Mouse (Mus musculus) heart, adult 18-20 months (tissue): Measurements from ENCODE around the gene Galk1. TPM values are rescaled to one million over a fixed set of nuclear protein-coding genes. Genes with fewer than 3 reads are reported as not detected.
A peak's percentile ranks its signal among the peaks of the same experiment; 100 is the strongest.

Experiments used
- DNase-seq, 2 experiments: peaks; one replicate each; pipeline ENCODE4 v3.0.0; 2021 to 2022; ENCODE audit warnings: mixed read lengths in 1 of 2
- long read RNA-seq, 2 experiments: library from polyadenylated mRNA; stranded (forward); transcript quantifications; one replicate each; pipeline ENCODE4 v2.0.0; 2021
- total RNA-seq, 2 experiments: library from RNA; stranded (reverse); gene quantifications; 2 replicates each; pipeline ENCODE4 v1.2.3; 2021

Gene Galk1
- total RNA-seq: 10 to 100 TPM; 14.1 to 15.0 TPM
- long read RNA-seq, experiment 1, transcript Galk1-201 (8 exons, 1,406 nt): major isoform, 23 of 26 reads
- long read RNA-seq, experiment 1, partial matches to known transcripts: 3 of 26 reads
- long read RNA-seq, experiment 1, other reads (novel, unspliced or antisense): 0 of 26 reads
- long read RNA-seq, experiment 2, transcript Galk1-201 (8 exons, 1,406 nt): major isoform, 12 of 22 reads
- long read RNA-seq, experiment 2, partial matches to known transcripts: 9 of 22 reads
- long read RNA-seq, experiment 2, other reads (novel, unspliced or antisense): 1 of 22 reads

DNA sequence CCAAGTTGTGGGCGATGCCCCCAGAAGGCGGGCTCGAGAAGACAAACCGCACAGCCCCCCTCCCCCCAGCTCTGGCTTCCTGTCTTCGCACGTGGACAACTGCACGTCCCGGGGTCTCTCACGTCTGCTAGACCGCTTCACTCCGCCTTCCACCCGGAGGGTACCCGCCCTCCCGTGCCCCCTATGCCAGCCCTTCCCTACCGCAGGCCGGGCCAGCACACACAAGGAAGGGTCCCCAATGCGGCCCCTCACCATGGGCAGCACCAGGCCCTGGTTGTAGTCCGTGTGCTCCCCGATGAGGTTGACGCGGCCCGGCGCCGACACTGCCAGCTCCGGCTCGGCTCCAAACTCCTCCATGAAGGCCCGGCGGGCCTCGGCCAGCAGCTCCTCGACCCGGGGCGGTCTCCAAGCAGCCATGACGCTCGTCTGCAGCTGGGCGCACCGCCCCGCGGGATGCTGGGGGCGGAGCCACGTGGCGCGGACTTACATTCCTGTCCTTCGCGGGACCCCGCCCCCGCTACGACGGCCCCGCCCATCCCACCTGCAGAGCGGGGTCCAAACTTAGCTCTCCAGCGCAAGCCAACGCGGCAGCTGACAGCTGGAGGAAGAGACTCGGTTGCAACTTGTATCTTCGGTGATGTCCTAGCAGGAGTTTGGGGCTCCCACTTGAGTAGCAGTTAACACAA, at the start of gene Galk1:
Galk1 (minus strand) TSS at position 458 of the 686 bp plus-strand sequence.
- DNase-seq: peak; percentile 89 to 93

DNA sequence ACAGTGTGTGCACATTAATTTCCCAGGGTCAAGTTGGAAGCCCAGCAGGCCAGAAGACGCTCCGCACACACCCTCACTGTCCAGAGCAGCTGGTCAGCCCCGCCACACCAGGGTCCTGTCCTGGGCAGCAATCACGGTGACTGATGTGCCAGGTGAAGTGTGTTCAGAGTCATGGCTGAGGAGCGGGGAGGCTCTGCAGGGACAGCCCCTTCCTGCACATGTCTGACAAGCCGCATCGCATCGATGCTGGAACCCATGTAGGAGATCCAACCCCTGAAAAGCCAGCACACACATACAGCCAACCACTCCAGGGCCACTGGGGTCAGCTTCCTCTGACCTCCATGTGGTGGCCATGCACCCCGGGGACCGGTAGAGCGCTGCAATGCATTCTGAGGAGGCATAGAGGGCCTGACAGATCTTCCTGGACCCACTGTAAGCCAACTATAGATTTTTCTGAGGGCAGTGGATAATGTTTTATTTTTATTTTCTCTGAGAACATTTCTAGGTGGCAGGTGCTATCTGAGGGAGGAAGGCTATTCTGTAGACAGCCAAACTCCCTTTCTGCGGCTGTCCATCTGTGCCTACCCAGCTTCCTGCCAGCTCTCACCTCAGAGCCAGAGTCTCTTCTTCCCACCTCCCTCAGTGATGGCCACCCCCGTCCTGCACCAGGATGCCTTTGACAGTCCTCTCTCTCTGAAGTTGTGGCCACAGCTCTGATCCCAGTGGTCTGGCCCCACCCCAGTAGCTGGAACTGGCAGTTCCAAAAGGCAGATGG, 49.3 kb upstream of the Galk1 start:
- no peak for DNase-seq

DNA sequence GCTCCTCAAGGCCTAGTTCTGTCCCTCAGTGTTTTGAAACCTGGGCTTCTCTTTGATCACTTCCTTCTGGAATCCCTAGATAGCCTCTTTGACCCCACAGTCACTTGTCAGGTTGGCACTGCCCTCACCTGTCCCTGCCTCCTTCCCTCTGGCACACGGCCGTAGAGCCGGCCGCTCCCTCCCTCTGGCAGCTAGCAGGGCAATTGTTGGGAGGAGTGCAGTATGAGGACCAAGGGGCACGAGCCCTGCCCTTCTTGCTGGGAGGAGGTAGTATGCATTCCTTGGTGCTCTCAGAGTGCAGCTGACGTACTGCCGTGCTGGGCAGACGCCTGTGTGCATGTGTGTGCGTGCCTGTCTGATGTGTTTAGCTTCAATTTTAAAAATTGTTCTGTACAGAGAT, 48.1 kb upstream of the Galk1 start:
- DNase-seq: no peak

DNA sequence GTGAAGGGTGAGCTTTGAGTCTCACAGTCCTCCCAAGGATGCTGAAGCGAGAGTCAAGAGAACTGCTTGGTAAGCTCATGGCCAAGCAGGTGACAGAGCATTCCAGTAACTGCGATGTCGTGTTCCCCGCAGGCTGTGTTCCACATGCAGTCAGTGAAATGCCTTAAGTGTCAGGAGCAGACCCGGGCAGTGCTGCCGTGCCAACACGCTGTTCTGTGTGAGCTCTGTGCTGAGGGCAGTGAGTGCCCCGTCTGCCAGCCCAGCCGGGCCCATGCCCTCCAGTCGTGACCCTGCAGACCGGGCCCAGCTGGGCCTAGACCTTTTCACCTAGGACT, 47.1 kb upstream of the Galk1 start:
- no peak for DNase-seq

DNA sequence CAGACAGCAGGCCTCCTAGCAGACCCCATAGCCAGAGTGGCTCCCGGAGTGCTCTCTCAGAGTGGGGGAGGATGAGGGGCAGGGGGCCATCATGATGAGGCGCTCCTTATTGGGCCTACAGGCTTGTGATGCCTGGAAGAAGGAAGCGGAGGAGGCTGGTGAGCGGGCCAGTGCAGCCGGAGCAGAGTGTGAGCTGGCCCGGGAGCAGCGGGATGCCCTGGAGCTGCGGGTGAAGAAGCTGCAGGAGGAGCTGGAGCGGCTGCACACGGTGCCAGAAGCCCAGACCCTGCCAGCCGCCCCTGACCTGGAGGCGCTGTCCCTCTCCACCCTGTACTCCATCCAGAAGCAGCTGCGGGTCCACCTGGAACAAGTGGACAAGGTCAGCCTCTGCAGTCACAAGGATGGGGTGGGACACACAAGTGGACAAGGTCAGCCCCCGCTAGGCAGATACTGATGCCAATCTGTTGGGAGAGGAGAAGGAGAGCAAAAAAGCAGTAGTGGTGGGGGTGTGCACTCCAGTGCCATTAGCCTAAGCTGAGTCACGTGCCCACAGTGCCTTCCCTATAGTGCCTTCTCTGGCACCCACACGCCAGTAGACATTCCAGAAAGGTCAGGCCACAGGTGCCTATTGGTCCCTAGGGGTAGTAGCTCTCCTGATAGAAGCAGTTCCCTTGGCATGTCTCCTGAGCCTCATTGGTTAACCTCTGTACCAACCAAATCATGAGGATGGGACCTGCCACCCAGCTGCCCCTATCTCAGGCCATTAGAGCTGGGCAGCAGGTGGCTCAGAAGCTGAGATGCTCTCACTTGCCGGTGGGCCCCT, 46.6 kb upstream of the Galk1 start:
- no peak for DNase-seq

DNA sequence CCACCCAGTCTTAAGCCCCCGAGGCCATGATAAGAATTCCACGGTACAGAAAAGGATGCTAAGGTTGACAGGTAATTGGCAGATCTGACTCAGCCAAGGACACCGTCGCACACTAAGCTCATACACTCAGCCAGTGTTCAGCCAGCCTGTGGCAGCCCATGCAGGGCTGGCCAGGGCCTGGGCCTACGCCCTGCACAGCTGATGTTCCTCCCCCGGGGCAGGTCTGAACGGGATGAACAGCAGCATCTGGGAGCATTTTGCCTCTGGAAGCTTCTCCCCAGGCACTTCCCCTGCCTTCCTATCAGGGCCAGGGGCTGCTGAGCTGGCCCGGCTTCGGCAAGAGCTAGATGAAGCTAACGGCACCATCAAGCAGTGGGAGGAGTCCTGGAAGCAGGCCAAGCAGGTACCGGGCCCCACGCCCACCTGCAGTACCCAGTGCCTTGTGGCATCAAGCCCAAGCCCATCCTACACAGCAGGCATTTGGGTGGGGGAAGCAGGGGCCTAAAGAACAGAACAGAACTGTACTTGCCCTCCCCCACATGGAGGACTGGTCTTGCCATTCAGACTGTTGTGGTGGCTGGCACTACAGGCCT, 45.6 kb upstream of the Galk1 start:
- no peak for DNase-seq

DNA sequence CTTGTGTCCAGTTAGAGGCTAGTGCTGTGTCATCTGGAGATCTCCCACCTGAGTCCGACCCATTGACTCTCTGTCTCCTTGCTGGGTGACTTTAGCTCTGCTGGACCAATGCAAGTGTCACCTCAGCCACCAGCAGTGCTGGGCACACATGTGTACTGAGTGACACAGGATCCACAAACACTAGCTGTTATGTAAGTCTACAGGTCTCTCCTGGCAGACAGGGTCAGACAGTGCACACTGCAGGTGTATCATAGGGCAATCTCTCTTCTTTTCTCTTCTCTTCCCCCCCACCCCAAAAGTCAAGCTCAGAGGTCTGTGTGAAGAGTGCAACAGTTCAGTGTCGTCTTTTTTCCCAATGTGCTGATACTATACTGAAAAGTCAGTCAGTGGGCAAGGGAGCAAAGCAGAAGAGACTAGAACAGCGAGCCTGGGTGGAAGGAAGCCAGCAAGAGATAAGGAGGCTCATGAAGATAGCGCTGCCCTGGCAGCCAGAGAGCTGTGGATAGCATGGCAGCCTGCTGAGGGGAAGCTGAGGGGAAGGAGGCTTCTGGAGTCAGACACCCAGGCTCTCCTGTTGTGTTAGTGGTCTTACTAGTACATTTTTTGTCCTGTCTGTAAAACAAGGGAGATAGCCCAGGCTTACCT, 44.8 kb upstream of the Galk1 start:
- DNase-seq: peak; percentile 36 to 41

DNA sequence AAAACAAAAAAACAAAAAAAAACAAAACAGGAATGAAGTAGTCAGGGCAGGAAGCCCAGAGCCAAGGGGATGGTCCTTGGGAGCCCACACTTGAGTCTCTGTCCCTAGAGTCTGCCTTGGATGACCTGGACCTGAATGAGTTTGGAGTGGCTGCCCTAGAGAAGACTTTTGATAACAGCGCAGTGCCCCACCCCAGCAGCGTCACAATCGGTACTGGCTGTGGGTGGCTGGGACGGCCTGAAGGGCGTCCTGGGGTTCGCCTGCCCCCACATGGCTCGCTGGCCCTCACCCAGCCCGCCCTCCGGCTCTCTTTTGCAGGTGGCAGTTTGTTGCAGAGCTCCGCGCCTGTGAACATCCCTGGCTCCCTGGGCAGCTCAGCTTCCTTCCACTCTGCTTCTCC, 43.4 kb upstream of the Galk1 start:
- no peak for DNase-seq

DNA sequence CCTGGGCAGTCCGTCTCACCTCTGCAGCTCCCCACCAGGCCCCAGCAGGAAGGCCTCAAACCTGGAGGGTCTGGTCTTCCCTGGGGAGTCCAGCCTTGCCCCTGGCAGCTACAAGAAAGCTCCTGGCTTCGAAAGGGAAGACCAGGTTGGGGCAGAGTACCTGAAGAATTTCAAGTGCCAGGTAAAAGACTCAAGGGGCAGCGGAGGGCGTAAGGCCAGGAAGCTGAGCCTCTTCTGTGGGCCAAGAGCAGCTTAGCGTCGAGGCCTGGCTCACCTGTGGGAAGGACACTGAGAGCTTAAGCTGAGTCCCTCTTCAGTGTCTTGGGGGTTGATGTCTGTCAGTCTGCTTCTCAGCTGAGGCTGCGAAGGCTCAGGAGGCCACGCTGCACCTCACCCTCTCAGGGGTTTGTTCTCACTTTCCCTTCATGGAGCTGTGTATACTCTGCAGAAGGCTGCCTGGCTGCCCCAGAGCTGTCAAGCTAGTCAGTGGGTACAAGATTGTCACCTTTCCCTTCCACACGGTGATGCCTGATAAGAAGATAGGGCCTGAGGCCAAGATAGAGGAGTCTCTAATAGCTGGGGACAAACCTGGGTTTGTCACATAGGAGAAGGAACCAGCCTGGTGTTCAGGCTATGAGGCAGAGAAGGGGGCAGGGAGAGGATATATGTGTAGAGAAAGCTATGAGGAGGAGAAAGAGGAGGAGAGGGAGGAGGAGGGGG, 41.2 kb upstream of the Galk1 start:
- DNase-seq: no peak

DNA sequence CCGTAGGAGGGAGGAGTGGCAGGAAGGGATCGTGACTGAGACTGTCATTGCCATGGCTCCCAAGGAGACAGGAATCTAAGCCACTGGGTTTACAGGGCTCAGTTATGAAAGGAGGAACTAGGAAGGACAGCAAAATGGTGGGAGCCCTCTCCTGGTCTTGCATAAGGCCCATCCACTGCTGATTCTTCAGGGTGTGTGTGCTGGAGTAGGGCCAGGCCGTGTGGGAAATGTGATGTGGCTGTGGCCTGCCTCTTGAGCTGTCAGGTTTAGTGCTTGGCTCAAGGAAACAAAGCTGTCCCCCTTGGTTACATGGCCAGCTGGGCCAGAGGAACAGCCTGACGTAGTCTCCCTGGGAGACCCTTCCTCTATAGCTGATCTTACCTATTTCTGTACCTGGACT, 37.7 kb upstream of the Galk1 start:
- DNase-seq: no peak

DNA sequence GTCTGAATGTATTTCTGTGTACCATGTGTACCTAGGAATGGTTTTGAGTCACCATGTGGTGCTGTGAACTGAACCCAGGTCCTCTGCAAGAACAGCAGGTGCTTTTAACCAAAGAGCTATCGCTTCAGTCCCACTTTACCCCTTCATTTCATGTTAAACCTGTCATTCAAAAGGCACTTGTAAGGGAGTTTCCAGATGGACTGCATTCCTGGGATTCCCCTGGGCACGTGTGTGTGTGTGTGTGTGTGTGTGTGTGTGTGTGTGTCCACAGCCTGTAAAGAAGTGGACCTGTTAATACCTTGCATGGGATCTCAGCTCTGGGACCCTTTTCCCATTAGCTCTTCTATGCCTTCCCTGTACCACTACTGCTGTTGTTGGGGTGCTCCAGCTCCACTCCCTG, 37.1 kb upstream of the Galk1 start:
- no peak for DNase-seq

DNA sequence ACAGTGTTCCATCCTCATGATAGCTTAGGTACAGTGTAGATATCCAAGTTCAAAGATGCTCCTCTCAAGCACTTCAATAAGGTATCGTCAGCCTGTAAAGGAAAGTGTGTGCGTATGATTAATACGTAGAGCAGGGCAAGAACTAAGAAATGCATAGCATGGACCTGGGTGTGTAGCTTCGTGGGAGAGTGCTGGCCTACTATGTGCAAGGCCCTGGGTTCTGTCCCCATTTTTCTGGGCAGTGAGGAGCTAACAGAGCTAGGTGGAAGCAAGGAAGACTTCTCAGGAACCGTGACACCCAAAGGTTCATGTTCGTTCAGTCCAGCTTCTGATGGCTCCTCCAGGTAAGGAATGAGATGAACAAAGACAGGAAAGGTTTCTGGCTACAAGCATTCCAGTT, 32.7 kb upstream of the Galk1 start:
- DNase-seq: no peak

DNA sequence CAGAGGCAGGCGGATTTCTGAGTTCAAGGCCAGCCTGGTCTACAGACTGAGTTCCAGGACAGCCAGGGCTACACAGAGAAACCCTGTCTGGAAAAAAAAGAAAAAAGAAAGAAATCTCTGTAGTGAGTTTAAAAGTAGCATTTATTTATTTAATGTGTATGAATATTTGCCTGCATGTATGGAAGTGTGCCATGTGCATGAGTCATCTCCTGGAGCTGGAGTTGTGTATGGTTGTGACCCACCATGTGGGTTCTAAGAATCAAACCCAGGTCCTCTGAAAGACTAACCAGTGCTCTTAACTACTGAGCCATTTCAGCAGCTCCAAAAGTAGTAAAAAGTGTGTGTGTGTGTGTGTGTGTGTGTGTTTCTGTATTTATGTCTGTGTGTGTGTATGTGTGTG, 30.8 kb upstream of the Galk1 start:
- DNase-seq: no peak

DNA sequence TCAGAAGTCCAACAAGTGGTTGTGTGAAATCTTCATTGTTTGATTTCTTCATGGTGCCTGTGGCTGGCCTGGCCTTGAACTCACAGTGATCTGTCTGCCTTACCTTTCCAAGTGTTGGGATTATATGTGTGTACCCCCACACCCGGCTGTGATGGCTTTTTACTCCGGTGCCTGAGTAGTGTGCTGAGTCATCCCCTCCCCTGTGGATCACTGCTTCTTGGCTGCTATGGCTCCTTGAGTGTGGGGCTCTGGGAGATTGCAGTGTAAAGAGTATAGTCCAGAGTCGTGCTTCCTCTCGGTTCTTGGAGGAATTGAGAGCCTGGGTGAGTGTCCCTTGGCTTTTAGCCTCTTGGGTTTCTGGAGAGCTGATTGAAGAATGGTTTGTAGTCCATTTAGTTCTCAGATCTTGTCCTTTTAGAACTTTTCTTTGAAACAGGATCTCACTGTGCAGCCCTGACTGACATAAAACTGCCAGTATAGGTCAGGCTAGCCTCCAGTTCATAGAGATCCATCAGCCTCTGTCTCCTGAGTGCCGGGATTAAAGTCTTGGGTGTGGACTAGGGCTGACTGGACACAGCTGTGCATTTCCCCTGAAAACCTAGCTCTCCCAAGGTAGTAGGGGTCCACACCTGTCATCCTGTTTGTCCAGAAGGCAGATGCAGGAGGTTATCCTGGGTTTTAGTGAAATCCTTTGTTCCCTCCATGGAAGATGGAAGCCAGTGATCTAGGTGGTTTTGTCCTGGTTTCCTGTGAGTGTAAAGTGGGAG, 30.0 kb upstream of the Galk1 start:
- DNase-seq: no peak

DNA sequence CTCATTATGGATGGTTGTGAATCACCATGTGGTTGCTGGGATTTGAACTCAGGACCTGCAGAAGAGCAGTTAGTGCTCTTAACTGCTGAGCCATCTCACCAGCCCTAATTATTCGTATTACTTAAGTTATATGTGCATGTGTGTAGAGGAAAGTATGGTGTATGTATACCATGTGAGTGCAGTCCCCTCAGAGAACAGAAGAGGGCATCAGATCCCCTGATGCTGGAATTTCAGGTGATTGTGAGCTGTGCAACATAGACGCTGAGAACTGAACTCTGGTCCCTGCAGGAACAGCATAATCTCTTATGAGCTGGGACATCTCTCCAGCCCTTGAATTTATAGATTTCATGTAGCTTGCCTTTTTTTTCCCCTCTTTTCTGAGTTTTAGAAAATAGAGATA, 29.3 kb upstream of the Galk1 start:
- no peak for DNase-seq

DNA sequence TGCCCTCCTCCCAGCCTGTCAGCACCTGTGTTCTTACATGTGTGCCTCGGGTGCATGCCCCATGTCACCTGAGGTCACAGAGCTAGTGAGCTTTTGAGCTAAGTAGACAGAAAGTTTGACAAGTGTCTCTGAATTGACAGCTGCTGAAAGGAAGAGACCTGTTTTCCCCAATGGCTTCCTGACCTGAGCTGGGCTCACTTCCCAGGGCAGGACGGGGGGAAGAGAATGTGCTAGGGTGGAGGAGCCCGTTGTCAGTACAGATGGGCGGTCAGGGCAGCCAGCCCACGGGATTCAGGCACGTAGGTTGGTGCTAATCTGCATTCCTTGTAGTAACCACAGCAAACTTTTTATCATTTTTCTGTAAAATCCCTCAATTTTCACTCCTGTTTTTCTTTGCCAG, 28.1 kb upstream of the Galk1 start:
- peak; percentile 50 to 56 for DNase-seq

DNA sequence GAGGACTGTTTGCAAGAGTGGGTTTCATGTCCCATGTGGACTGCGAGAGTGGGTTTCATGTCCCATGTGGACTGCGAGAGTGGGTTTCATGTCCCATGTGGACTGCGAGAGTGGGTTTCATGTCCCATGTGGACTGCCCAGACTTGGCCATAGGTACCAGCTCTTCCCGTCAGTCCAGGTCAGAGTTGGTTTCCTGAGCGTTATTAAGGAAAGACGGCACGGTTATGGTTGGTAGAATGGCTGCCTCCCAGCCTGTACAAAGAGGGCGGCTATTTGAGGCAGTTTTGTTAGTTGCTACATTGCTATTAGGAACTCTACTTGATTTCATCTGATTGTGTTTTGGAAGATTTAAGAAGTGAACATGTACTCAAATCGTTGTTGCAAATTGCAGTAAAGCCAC, 25.3 kb upstream of the Galk1 start:
- no peak for DNase-seq

DNA sequence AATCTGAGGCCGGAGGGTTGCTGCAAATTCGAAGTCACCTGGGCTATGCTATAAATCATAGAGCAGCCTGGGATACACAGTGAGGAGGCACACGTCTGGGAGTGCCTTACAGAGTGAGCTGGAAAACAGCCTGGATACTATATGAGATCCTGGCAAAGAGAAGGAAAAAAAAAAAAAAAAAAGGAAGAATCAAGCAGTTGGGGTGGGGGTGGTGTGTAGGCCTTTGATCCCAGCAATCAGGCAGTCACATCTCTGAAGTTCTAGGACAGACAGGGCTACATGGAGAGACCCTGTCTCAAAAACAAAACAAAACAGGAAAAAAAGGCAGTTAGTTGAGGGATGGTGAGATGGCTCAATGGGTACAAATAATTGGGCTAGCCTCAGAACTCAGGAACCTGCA, 24.2 kb upstream of the Galk1 start:
- no peak for DNase-seq

DNA sequence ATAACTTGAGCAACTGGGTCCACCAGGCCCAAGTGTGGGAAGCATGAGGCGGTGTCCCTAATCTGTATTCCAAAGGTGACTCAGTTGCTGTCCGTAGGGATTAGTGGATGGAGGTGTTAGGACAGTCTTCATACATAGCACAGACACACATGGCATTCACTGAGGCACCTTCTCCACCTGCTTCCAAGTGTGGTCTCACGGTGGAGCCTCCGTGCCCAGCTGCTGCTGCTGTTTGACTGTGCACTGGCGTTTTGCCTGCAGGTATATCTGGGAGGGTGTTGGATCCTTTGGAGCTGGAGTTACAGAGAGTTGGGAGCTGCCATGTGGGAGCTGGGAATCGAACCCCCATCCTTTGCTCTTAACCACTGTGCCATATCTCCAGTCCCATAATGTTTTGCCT, 22.1 kb upstream of the Galk1 start:
- no peak for DNase-seq
